ENCODE assay signal across 14 mouse cellular contexts in the genomic region with DNA sequence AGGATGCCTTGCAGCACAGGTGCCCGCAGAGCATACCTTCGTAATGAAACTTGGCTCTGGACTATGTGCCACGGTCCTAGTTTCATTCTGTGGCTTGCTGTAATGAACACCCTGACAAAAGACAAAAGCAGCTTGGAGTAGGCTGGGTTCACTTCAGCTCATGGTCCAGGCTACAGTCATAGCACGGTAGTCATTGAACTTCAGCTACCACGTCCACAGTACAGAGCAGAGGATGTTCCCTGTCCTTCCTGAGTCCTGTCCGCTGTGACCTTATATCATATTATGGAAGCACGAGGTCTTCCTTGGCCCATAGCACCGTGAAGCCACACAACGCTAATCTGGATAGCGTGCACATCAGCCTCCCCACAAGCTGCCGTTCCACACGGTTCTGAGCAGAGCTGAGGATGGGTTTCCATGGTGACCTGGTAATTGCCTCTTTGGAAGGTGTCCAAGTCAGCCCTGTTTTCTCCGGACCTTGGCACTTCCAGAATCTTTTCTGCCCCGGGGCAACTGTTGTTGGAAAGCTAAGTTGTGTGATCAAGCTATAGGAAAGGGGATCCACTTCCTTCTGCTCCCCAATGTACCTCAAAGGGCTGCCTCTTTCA. TPM values are rescaled to one million over a fixed set of nuclear protein-coding genes. Genes with fewer than 3 reads are reported as not detected.
DNase-seq lines count a peak whose midpoint lies in the region; ATAC-seq and TF ChIP-seq lines count a peak whose summit lies in the region.
"Had no signal": no experiment of that assay in that cellular context is flagged by ENCODE, and none has a peak within 500 bp of the region (broad histone marks: within the 10 kb centered on the region; RNA-seq: fewer than 3 reads in every experiment).

No protein-coding gene starts in this region.

- H3K4me3 ChIP-seq in megakaryocyte, embryonic 14.5 days (replicated peaks) = peak overlapping the region; percentile 9
- no peak overlapping the region for H3K4me3 ChIP-seq in hindbrain, postnatal 0 days (ENCODE audit: low read length)
- no peak overlapping the region for H3K4me3 ChIP-seq in midbrain, embryonic 15.5 days
- no peak overlapping the region for H3K4me3 ChIP-seq in heart, embryonic 12.5 days
- H3K4me3 ChIP-seq: heart, embryonic 13.5 days; limb, embryonic 12.5 days had no signal

- H3K27me3 ChIP-seq in megakaryocyte, embryonic 14.5 days (replicated peaks) = no peaks in the 10 kb centered on the region
- no peaks in the 10 kb centered on the region for H3K27me3 ChIP-seq in hindbrain, postnatal 0 days (ENCODE audit: insufficient read depth, low read length)
- no peaks in the 10 kb centered on the region for H3K27me3 ChIP-seq in midbrain, embryonic 15.5 days (replicated peaks)
- H3K27me3 ChIP-seq in heart, embryonic 12.5 days (replicated peaks) = no peaks in the 10 kb centered on the region
- H3K27me3 ChIP-seq: heart, embryonic 13.5 days; limb, embryonic 12.5 days had no signal

- H3K36me3 ChIP-seq in megakaryocyte, embryonic 14.5 days (replicated peaks; ENCODE audit: low read length) = no peaks in the 10 kb centered on the region
- H3K36me3 ChIP-seq in hindbrain, postnatal 0 days (ENCODE audit: insufficient read depth, low read length) = no peaks in the 10 kb centered on the region
- H3K36me3 ChIP-seq in midbrain, embryonic 15.5 days (replicated peaks) = no peaks in the 10 kb centered on the region
- no peaks in the 10 kb centered on the region for H3K36me3 ChIP-seq in heart, embryonic 12.5 days
- H3K36me3 ChIP-seq: heart, embryonic 13.5 days; limb, embryonic 12.5 days had no signal

- no peak overlapping the region for H3K9ac ChIP-seq in hindbrain, postnatal 0 days (replicated peaks; ENCODE audit: low read length)
- H3K9ac ChIP-seq in midbrain, embryonic 15.5 days = no peak overlapping the region
- H3K9ac ChIP-seq in heart, embryonic 12.5 days = no peak overlapping the region
- H3K9ac ChIP-seq: heart, embryonic 13.5 days; limb, embryonic 12.5 days had no signal

- no peaks in the 10 kb centered on the region for H3K4me1 ChIP-seq in megakaryocyte, embryonic 14.5 days
- H3K4me1 ChIP-seq in hindbrain, postnatal 0 days (ENCODE audit: insufficient read depth, low read length) = no peaks in the 10 kb centered on the region; the same call in 1 of the 2 replicates
- 0 out of 2 replicates have a peak, but pooled peaks cover 4% of the 10 kb centered on the region for H3K4me1 ChIP-seq in midbrain, embryonic 15.5 days
- no peaks in the 10 kb centered on the region for H3K4me1 ChIP-seq in heart, embryonic 12.5 days (replicated peaks)
- H3K4me1 ChIP-seq: heart, embryonic 13.5 days had no signal

- H3K9me3 ChIP-seq in megakaryocyte, embryonic 14.5 days = peaks cover 73% of the 10 kb centered on the region
- H3K9me3 ChIP-seq in hindbrain, postnatal 0 days (ENCODE audit: low read length) = no peaks in the 10 kb centered on the region
- H3K9me3 ChIP-seq in midbrain, embryonic 15.5 days = no peaks in the 10 kb centered on the region
- H3K9me3 ChIP-seq in heart, embryonic 12.5 days (replicated peaks) = 0 out of 2 replicates have a peak, but pooled peaks cover 6% of the 10 kb centered on the region
- H3K9me3 ChIP-seq: limb, embryonic 12.5 days had no signal

- no peak overlapping the region for H3K4me2 ChIP-seq in hindbrain, postnatal 0 days (ENCODE audit: low read depth, low read length)
- no peak overlapping the region for H3K4me2 ChIP-seq in midbrain, embryonic 15.5 days
- H3K4me2 ChIP-seq in heart, embryonic 12.5 days = no peak overlapping the region
- H3K4me2 ChIP-seq: heart, embryonic 13.5 days; limb, embryonic 12.5 days had no signal

- TF ChIP-seq CTCF in hindbrain, postnatal 0 days (IDR thresholded peaks at IDR 0.05; ENCODE audit: low read depth) = no peak

- WGBS in hindbrain, postnatal 0 days = 38% methylated on average over 14 of the region's 14 CpGs
- WGBS in midbrain, embryonic 15.5 days = 58% methylated on average over 14 of the region's 14 CpGs
- 82% methylated on average over 14 of the region's 14 CpGs for WGBS in heart, embryonic 12.5 days

- DNase-seq in cerebellum, adult 8-10 months = peak; percentile 2
- no peak for DNase-seq in cerebellum, adult 11-12 months
- DNase-seq in hindbrain, postnatal 0 days (ENCODE audit: low spot score) = peak; percentile 86
- DNase-seq: kidney, adult 11 months; lung, postnatal 36 days had no signal

- no peak for ATAC-seq in megakaryocyte, adult 5-6 weeks (ENCODE audit: poor library complexity, severe bottlenecking)
- peak; percentile 79 for ATAC-seq in hindbrain, postnatal 0 days
- ATAC-seq in midbrain, embryonic 15.5 days (replicated peaks) = peak; percentile 78
- no peak for ATAC-seq in heart, embryonic 12.5 days (ENCODE audit: insufficient number of reproducible peaks, low FRiP score)
- no peak for ATAC-seq in megakaryocyte progenitor cell, adult 5-6 weeks (replicated peaks; ENCODE audit: poor library complexity)

- H3K27ac ChIP-seq in hindbrain, postnatal 0 days = no peak overlapping the region; the same call in 1 of the 2 replicates
- H3K27ac ChIP-seq in midbrain, embryonic 15.5 days = 0 out of 2 replicates have a peak overlapping the region, but pooled peaks have one; percentile 26
- no peak overlapping the region for H3K27ac ChIP-seq in heart, embryonic 12.5 days (ENCODE audit: poor library complexity, severe bottlenecking)
- H3K27ac ChIP-seq: heart, embryonic 13.5 days; limb, embryonic 12.5 days had no signal

RNA-seq across cellular contexts. Expression of gene Cdh4, which starts 42.5 kb away (rescaled TPM):
- polyA plus RNA-seq in megakaryocyte, embryonic 14.5 days (2012; ENCODE audit: insufficient read depth, low replicate concordance) = not detected in 2 replicates
- not detected in 2 replicates for total RNA-seq in megakaryocyte, adult 5-6 weeks (2015)
- total RNA-seq in megakaryocyte, adult 5-6 weeks (2017) = not detected in 2 replicates
- total RNA-seq in hindbrain, postnatal 0 days (2014; rRNA removed) = 66.8 and 74.6 TPM in 2 replicates
- 33.9 and 42.1 TPM in 2 replicates for polyA plus RNA-seq in hindbrain, postnatal 0 days (2015; fragmentation: Nextera tagmentation; extraction: Ambion mirVana)
- polyA plus RNA-seq in midbrain, embryonic 15.5 days (2015; fragmentation: Nextera tagmentation; extraction: Ambion mirVana) = 58.8 and 63.9 TPM in 2 replicates
- polyA plus RNA-seq in heart, embryonic 12.5 days (2016; fragmentation: Nextera tagmentation; extraction: Ambion mirVana) = 1.1 and 1.2 TPM in 2 replicates
- not detected in 2 replicates for total RNA-seq in megakaryocyte progenitor cell, adult 5-6 weeks (2015)
- not detected in 2 replicates for total RNA-seq in megakaryocyte progenitor cell, adult 5-6 weeks (2017)
- total RNA-seq: common myeloid progenitor, adult 5-6 weeks; MEL had no signal

Comparison
In these comparisons a context has a peak if more than half of its experiments do, and no peak if none do; other contexts are left out.
1. ATAC-seq: peak in hindbrain, postnatal 0 days (single experiment) and midbrain, embryonic 15.5 days (single experiment); none in megakaryocyte, adult 5-6 weeks (single experiment), heart, embryonic 12.5 days (single experiment) and megakaryocyte progenitor cell, adult 5-6 weeks (single experiment).
2. RNA of gene Cdh4, which starts 42.5 kb away (polyA plus RNA-seq): 58.8 to 63.9 TPM in midbrain, embryonic 15.5 days and 33.9 to 42.1 TPM in hindbrain, postnatal 0 days; 1.1 to 1.2 TPM in heart, embryonic 12.5 days and not detected in megakaryocyte, embryonic 14.5 days; every median in the first group is over 10 times any median in the second.